10 mouse cellular contexts compared by ENCODE assay signal in the genomic region with DNA sequence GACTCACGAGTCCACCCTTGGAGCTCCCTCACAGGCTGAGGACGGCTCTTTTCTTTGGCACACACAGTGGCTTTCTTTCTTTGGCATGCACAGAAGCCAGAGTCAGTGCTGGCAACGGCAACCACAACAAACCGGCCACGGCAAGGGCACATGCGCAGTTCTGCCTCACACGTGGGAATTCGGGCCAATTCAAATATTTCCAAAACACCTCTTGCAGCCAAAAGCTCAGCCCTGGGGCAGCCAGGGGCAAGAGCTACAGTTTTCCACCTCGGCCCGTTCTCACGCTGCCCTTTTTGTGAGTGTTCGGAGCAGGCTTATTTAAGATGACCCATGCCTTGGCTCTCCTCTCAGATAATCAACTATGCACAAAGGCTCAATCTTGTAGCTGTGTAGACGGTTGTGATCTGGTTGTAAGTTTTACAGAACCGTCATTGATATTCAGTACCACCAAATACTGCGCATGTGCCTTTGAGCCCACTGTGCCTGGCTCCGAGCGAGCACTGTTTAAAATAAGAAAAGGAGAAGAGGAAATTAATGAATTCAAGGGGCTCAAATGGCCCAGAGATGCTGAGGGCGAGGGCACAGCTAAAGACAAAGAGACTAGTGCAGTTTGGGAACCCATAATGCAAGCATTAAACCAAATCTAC.
DNase-seq lines count a peak whose midpoint lies in the region; ATAC-seq and TF ChIP-seq lines count a peak whose summit lies in the region.
"Had no signal": no experiment of that assay in that cellular context is flagged by ENCODE, and none has a peak within 500 bp of the region (broad histone marks: within the 10 kb centered on the region; RNA-seq: fewer than 3 reads in every experiment).

No protein-coding gene starts in this region.

- no peak overlapping the region for H3K27ac ChIP-seq in lung, embryonic 15.5 days
- H3K27ac ChIP-seq: kidney, postnatal 0 days; neural tube, embryonic 12.5 days had no signal

- no peaks in the 10 kb centered on the region for H3K27me3 ChIP-seq in lung, embryonic 15.5 days
- H3K27me3 ChIP-seq: neural tube, embryonic 12.5 days had no signal

- H3K9ac ChIP-seq in lung, embryonic 15.5 days, result no peak overlapping the region
- H3K9ac ChIP-seq: neural tube, embryonic 12.5 days had no signal

- no peak for TF ChIP-seq POLR2A in lung, adult 2 months (IDR thresholded peaks at IDR 0.05; ENCODE audit: borderline replicate concordance, extremely low read depth, low read depth, low read length)

- H3K4me1 ChIP-seq in lung, adult 2 months (ENCODE audit: control insufficient read depth, insufficient read depth, low read length), result no peaks in the 10 kb centered on the region; the same call in 1 of the 2 replicates
- H3K4me1 ChIP-seq in lung, embryonic 15.5 days, result peaks cover 17% of the 10 kb centered on the region; the same call in 1 of the 2 replicates
- H3K4me1 ChIP-seq: neural tube, embryonic 12.5 days had no signal

- no peaks in the 10 kb centered on the region for H3K36me3 ChIP-seq in lung, embryonic 15.5 days
- H3K36me3 ChIP-seq: neural tube, embryonic 12.5 days had no signal

- peak overlapping the region; percentile 7; the same call in 1 of the 2 replicates for H3K4me2 ChIP-seq in lung, embryonic 15.5 days
- H3K4me2 ChIP-seq: neural tube, embryonic 12.5 days had no signal

- no peak for DNase-seq in cerebellum, adult 8-10 months
- peak; percentile 53 to 66 for DNase-seq in lung, adult 18-20 months
- no peak for DNase-seq in lung, adult 2 months
- peak; percentile 58 for DNase-seq in gastrocnemius, postnatal 10 days
- DNase-seq in natural killer cell, adult 2 months (ENCODE audit: low spot score in 2 of 2), result no peak
- no peak for DNase-seq in layer of hippocampus, adult 9-10 months (ENCODE audit: low spot score)

- WGBS in lung, adult 2 months, result 64% methylated on average over 18 of the region's 18 CpGs
- 57% methylated on average over 18 of the region's 18 CpGs for WGBS in lung, embryonic 15.5 days

- no peak for TF ChIP-seq CTCF in lung, adult 2 months (IDR thresholded peaks at IDR 0.05; ENCODE audit: insufficient read depth, low read length)

- peak; percentile 53; the same call in 1 of the 2 replicates for ATAC-seq in cerebellum, adult (ENCODE audit: insufficient number of reproducible peaks, low FRiP score, low TSS enrichment)
- peak; percentile 77 for ATAC-seq in lung, embryonic 15.5 days (ENCODE audit: borderline replicate concordance, extremely low read depth, low FRiP score, low TSS enrichment)

- H3K4me3 ChIP-seq in lung, adult 2 months (replicated peaks; ENCODE audit: extremely low read depth, low read depth, low read length), result no peak overlapping the region
- no peak overlapping the region for H3K4me3 ChIP-seq in lung, embryonic 15.5 days
- H3K4me3 ChIP-seq: neural tube, embryonic 12.5 days had no signal

- H3K9me3 ChIP-seq in lung, embryonic 15.5 days, result no peaks in the 10 kb centered on the region
- H3K9me3 ChIP-seq: neural tube, embryonic 12.5 days had no signal

Comparison
In these comparisons a context has a peak if more than half of its experiments do, and no peak if none do; other contexts are left out.
1. DNase-seq: peak in lung, adult 18-20 months (2 of 2) and gastrocnemius, postnatal 10 days (single experiment); none in cerebellum, adult 8-10 months (single experiment), lung, adult 2 months (single experiment), natural killer cell, adult 2 months (0 of 2) and layer of hippocampus, adult 9-10 months (single experiment).